Mouse (Mus musculus) kidney, embryonic 14.5 days (tissue): ENCODE measurements at regions not wholly inside any gene's neighbourhood (a gene's known extent, or its start where the extent isn't known, plus 50 kb on each side); places are given as distances from the start of the nearest gene placed in this dataset.

ENCODE experiments used
- ATAC-seq: fragments of 200-750 bp; cut with Nextera tagmentation; 2 replicates; pipeline ENCODE4 v1.8.0; 2017; ENCODE audit warnings: moderate number of reproducible peaks, mild to moderate bottlenecking, moderate TSS enrichment, moderate library complexity; ENCODE audit not compliant: low FRiP score, low TSS enrichment
- H3K27ac ChIP-seq: fragments of 300-500 bp; sonication (generic); 2 replicates; pipeline ENCODE4 v1.5.1; 2014; ENCODE audit warnings: low read depth, mild to moderate bottlenecking, low read length, moderate library complexity, mixed read lengths
- H3K27me3 ChIP-seq: fragments of 300-500 bp; sonication (generic); 2 replicates; pipeline ENCODE4 v1.6.1; 2014; ENCODE audit warnings: mild to moderate bottlenecking, low read length; ENCODE audit not compliant: control insufficient read depth, insufficient read depth
- H3K36me3 ChIP-seq: fragments of 300-500 bp; sonication (generic); 2 replicates; pipeline ENCODE4 v1.6.1; 2014; ENCODE audit warnings: low read length, mixed read lengths; ENCODE audit not compliant: control insufficient read depth, insufficient read depth
- H3K4me1 ChIP-seq: fragments of 300-500 bp; sonication (generic); 2 replicates; pipeline ENCODE4 v1.6.1; 2014; ENCODE audit warnings: low read length, mixed read lengths; ENCODE audit not compliant: control insufficient read depth, insufficient read depth
- H3K4me2 ChIP-seq: fragments of 300-500 bp; sonication (generic); replicated peaks from 2 replicates; pipeline ENCODE4 v1.6.1; 2014; ENCODE audit warnings: low read depth, mild to moderate bottlenecking, low read length
- H3K4me3 ChIP-seq: fragments of 300-500 bp; sonication (generic); 2 replicates; pipeline ENCODE4 v1.5.1; 2014; ENCODE audit warnings: mild to moderate bottlenecking, low read length
- H3K9ac ChIP-seq: fragments of 300-500 bp; sonication (generic); 2 replicates; pipeline ENCODE4 v1.6.1; 2014; ENCODE audit warnings: low read depth, mild to moderate bottlenecking, low read length, moderate library complexity
- H3K9me3 ChIP-seq: fragments of 300-500 bp; sonication (generic); 2 replicates; pipeline ENCODE4 v1.6.1; 2016; ENCODE audit warnings: low read length; ENCODE audit not compliant: control insufficient read depth
- WGBS: fragments of 180-500 bp; shearing (Covaris S2); extraction: QIAGEN DNeasy Blood & Tissue Kit; methylation state at CpG from one replicate; pipeline ENCODE4 v1.1.7; 2014; 5-methylcytosine and 5-hydroxymethylcytosine counted together

- no peak overlapping the region for H3K9ac ChIP-seq
- no peak for ATAC-seq
- no peaks in the 10 kb centered on the region for H3K36me3 ChIP-seq
- no peaks in the 10 kb centered on the region for H3K4me1 ChIP-seq
- no peak overlapping the region for H3K4me2 ChIP-seq
- H3K9me3 ChIP-seq: no peaks in the 10 kb centered on the region
- no peak overlapping the region for H3K27ac ChIP-seq
- 64% methylated on average over 5 of the region's 5 CpGs for WGBS
- no peaks in the 10 kb centered on the region for H3K27me3 ChIP-seq
- H3K4me3 ChIP-seq: no peak overlapping the region
Observed at GRCm38 (mm10) chr7:37204800-37205199, 506.9 kb downstream of the Tshz3 start.

GRCm38 (mm10) chr7:37208305-37208704 is 510.4 kb downstream of the Tshz3 start:
- Histone ChIP-seq H3K36me3 (no peaks in the 10 kb centered on the region), H3K4me3 (no peak overlapping the region), H3K9ac (no peak overlapping the region), H3K4me2 (no peak overlapping the region), H3K9me3 (no peaks in the 10 kb centered on the region), H3K27ac (no peak overlapping the region), H3K4me1 (peaks cover 1% of the 10 kb centered on the region; the same call in 1 of the 2 replicates), H3K27me3 (no peaks in the 10 kb centered on the region)
- ATAC-seq: no peak
- 91% methylated on average over 7 of the region's 7 CpGs for WGBS

GRCm38 (mm10) chr7:37213751-37214181 is 515.8 kb downstream of the Tshz3 start:
- ATAC-seq: peak; percentile 62; the same call in 1 of the 2 replicates
- Histone ChIP-seq H3K9me3 (no peaks in the 10 kb centered on the region), H3K4me1 (peaks cover 9% of the 10 kb centered on the region; the same call in 1 of the 2 replicates), H3K9ac (no peak overlapping the region), H3K4me3 (peak overlapping the region; percentile 6; the same call in 1 of the 2 replicates), H3K27ac (no peak overlapping the region), H3K36me3 (no peaks in the 10 kb centered on the region), H3K4me2 (peak overlapping the region; percentile 36), H3K27me3 (no peaks in the 10 kb centered on the region)
- WGBS: 22% methylated on average over 3 of the region's 3 CpGs

- H3K4me1 ChIP-seq: peaks cover 9% of the 10 kb centered on the region; the same call in 1 of the 2 replicates
- no peaks in the 10 kb centered on the region for H3K36me3 ChIP-seq
- 92% methylated on average over 6 of the region's 6 CpGs for WGBS
- no peaks in the 10 kb centered on the region; the same call in 1 of the 2 replicates for H3K9me3 ChIP-seq
- no peak overlapping the region for H3K27ac ChIP-seq
- no peaks in the 10 kb centered on the region for H3K27me3 ChIP-seq
- H3K4me2 ChIP-seq: no peak overlapping the region
- no peak for ATAC-seq
- no peak overlapping the region for H3K9ac ChIP-seq
- H3K4me3 ChIP-seq: no peak overlapping the region
Observed at GRCm38 (mm10) chr7:37215498-37215897, 517.6 kb downstream of the Tshz3 start.

- no peak for ATAC-seq
- H3K27ac ChIP-seq: no peak overlapping the region
- H3K9me3 ChIP-seq: no peaks in the 10 kb centered on the region; the same call in none of the 2 replicates
- no peak overlapping the region for H3K4me3 ChIP-seq
- no peaks in the 10 kb centered on the region for H3K27me3 ChIP-seq
- H3K9ac ChIP-seq: no peak overlapping the region
- H3K4me2 ChIP-seq: no peak overlapping the region
- 88% methylated on average over 5 of the region's 5 CpGs for WGBS
- H3K4me1 ChIP-seq: no peaks in the 10 kb centered on the region
- no peaks in the 10 kb centered on the region for H3K36me3 ChIP-seq
Observed at GRCm38 (mm10) chr7:37220476-37220875, 522.6 kb downstream of the Tshz3 start.

GRCm38 (mm10) chr7:37226423-37226822 is 528.5 kb downstream of the Tshz3 start:
- ATAC-seq: no peak
- H3K36me3 ChIP-seq: no peaks in the 10 kb centered on the region

GRCm38 (mm10) chr7:37230641-37231347 is 532.9 kb downstream of the Tshz3 start:
- ATAC-seq: no peak
- Histone ChIP-seq H3K9ac (no peak overlapping the region), H3K27me3 (no peaks in the 10 kb centered on the region), H3K4me3 (no peak overlapping the region), H3K27ac (no peak overlapping the region), H3K4me1 (no peaks in the 10 kb centered on the region), H3K36me3 (no peaks in the 10 kb centered on the region), H3K4me2 (no peak overlapping the region), H3K9me3 (no peaks in the 10 kb centered on the region)
- WGBS: 85% methylated on average over 6 of the region's 6 CpGs

More at GRCm38 (mm10) chr7:37226423-37226822, 528.5 kb downstream of the Tshz3 start:
- no peak overlapping the region for H3K27ac ChIP-seq
- WGBS: 73% methylated on average over 3 of the region's 3 CpGs
- no peaks in the 10 kb centered on the region for H3K27me3 ChIP-seq
- no peak overlapping the region for H3K4me3 ChIP-seq
- H3K4me2 ChIP-seq: no peak overlapping the region
- H3K9me3 ChIP-seq: no peaks in the 10 kb centered on the region; the same call in 1 of the 2 replicates
- no peak overlapping the region for H3K9ac ChIP-seq
- no peaks in the 10 kb centered on the region for H3K4me1 ChIP-seq

- no peak for ATAC-seq
- Histone ChIP-seq H3K9ac (no peak overlapping the region), H3K4me3 (no peak overlapping the region), H3K27me3 (no peaks in the 10 kb centered on the region), H3K36me3 (no peaks in the 10 kb centered on the region), H3K4me2 (no peak overlapping the region), H3K9me3 (no peaks in the 10 kb centered on the region), H3K4me1 (no peaks in the 10 kb centered on the region), H3K27ac (no peak overlapping the region)
- WGBS: 77% methylated on average over 6 of the region's 6 CpGs
Observed at GRCm38 (mm10) chr7:37240832-37241231, 532.6 kb downstream of the Zfp536 start.

- 53% methylated on average over 7 of the region's 7 CpGs for WGBS
- no peaks in the 10 kb centered on the region for H3K4me1 ChIP-seq
- H3K27ac ChIP-seq: no peak overlapping the region
- H3K4me3 ChIP-seq: no peak overlapping the region
- H3K4me2 ChIP-seq: no peak overlapping the region
- H3K9me3 ChIP-seq: no peaks in the 10 kb centered on the region
- H3K27me3 ChIP-seq: no peaks in the 10 kb centered on the region
- H3K9ac ChIP-seq: no peak overlapping the region
- ATAC-seq: no peak
- no peaks in the 10 kb centered on the region for H3K36me3 ChIP-seq
Observed at GRCm38 (mm10) chr7:37241781-37242180, 531.7 kb downstream of the Zfp536 start.
